In genomic region chr4:88851026-88851763, GRCm38 (mm10) we compare ENCODE assay signal across 27 mouse cellular contexts. TPM values are rescaled to one million over a fixed set of nuclear protein-coding genes. Genes with fewer than 3 reads are reported as not detected.
"Had no signal": no experiment of that assay in that cellular context is flagged by ENCODE, and none has a peak within 500 bp of the region (broad histone marks: within the 10 kb centered on the region; RNA-seq: fewer than 3 reads in every experiment).

No protein-coding gene starts in this region.

- DNase-seq: kidney, adult 18-20 months; kidney, adult 9 months; kidney, postnatal 14 days; kidney, postnatal 4 days; layer of hippocampus, adult 9-11 months; left cerebral cortex, postnatal 4 days; liver, postnatal 0 days; lung, embryonic 14.5 days; right cerebral cortex, adult 18-20 months; right cerebral cortex, postnatal 14 days; right cerebral cortex, postnatal 4 days; thymus, adult 2 months; thymus, postnatal 14 days; thymus, postnatal 4 days had no signal

- H3K27ac ChIP-seq: layer of hippocampus, adult 2 months; limb, embryonic 12.5 days; limb, embryonic 15.5 days; liver, embryonic 14.5 days; macrophage; neural tube, embryonic 13.5 days; stomach, postnatal 0 days had no signal

- H3K9ac ChIP-seq: limb, embryonic 12.5 days; limb, embryonic 15.5 days; liver, embryonic 14.5 days; liver, postnatal 0 days; lung, embryonic 14.5 days; neural tube, embryonic 13.5 days had no signal

- ATAC-seq: liver, postnatal 0 days; lung, postnatal 0 days; midbrain, embryonic 16.5 days had no signal

- H3K9me3 ChIP-seq: limb, embryonic 12.5 days; limb, embryonic 15.5 days; neural tube, embryonic 13.5 days had no signal

- H3K4me3 ChIP-seq: layer of hippocampus, adult 2 months; limb, embryonic 12.5 days; limb, embryonic 15.5 days; myocyte; neural tube, embryonic 13.5 days had no signal

- H3K27me3 ChIP-seq: limb, embryonic 12.5 days; limb, embryonic 15.5 days; neural tube, embryonic 13.5 days had no signal

- H3K4me2 ChIP-seq: limb, embryonic 12.5 days; limb, embryonic 15.5 days; liver, embryonic 11.5 days; lung, embryonic 14.5 days; neural tube, embryonic 13.5 days had no signal

- H3K4me1 ChIP-seq: limb, embryonic 12.5 days; limb, embryonic 15.5 days; neural tube, embryonic 13.5 days had no signal

- H3K36me3 ChIP-seq: limb, embryonic 12.5 days; limb, embryonic 15.5 days; neural tube, embryonic 13.5 days had no signal

RNA-seq across cellular contexts. Expression of gene Ifna1, which starts 1.3 kb away (rescaled TPM):
- polyA plus RNA-seq: kidney, embryonic 16.5 days; limb, embryonic 12.5 days; limb, embryonic 15.5 days; liver, embryonic 11.5 days; liver, embryonic 14.5 days; liver, postnatal 0 days; lung, embryonic 14.5 days; lung, postnatal 0 days; macrophage; midbrain, embryonic 16.5 days; myocyte; neural tube, embryonic 13.5 days; stomach, embryonic 14.5 days; stomach, postnatal 0 days; thymus, adult 2 months had no signal

RNA-seq across cellular contexts. Expression of gene Ifna4, which starts 9.5 kb away (rescaled TPM):
- polyA plus RNA-seq: kidney, embryonic 16.5 days; limb, embryonic 12.5 days; limb, embryonic 15.5 days; liver, embryonic 11.5 days; liver, embryonic 14.5 days; liver, postnatal 0 days; lung, embryonic 14.5 days; lung, postnatal 0 days; macrophage; midbrain, embryonic 16.5 days; myocyte; neural tube, embryonic 13.5 days; stomach, embryonic 14.5 days; stomach, postnatal 0 days; thymus, adult 2 months had no signal

RNA-seq across cellular contexts. Expression of gene Ifna5, which starts 15.9 kb away (rescaled TPM):
- polyA plus RNA-seq: kidney, embryonic 16.5 days; limb, embryonic 12.5 days; limb, embryonic 15.5 days; liver, embryonic 11.5 days; liver, embryonic 14.5 days; liver, postnatal 0 days; lung, embryonic 14.5 days; lung, postnatal 0 days; macrophage; midbrain, embryonic 16.5 days; myocyte; neural tube, embryonic 13.5 days; stomach, embryonic 14.5 days; stomach, postnatal 0 days; thymus, adult 2 months had no signal

RNA-seq across cellular contexts. Expression of gene Ifna6, which starts 24.0 kb away (rescaled TPM):
- polyA plus RNA-seq: kidney, embryonic 16.5 days; limb, embryonic 12.5 days; limb, embryonic 15.5 days; liver, embryonic 11.5 days; liver, embryonic 14.5 days; liver, postnatal 0 days; lung, embryonic 14.5 days; lung, postnatal 0 days; macrophage; midbrain, embryonic 16.5 days; myocyte; neural tube, embryonic 13.5 days; stomach, embryonic 14.5 days; stomach, postnatal 0 days; thymus, adult 2 months had no signal

RNA-seq across cellular contexts. Expression of gene Ifne, which starts 28.8 kb away (rescaled TPM):
- polyA plus RNA-seq: kidney, embryonic 16.5 days; limb, embryonic 12.5 days; limb, embryonic 15.5 days; liver, embryonic 11.5 days; liver, embryonic 14.5 days; liver, postnatal 0 days; lung, embryonic 14.5 days; lung, postnatal 0 days; macrophage; midbrain, embryonic 16.5 days; myocyte; neural tube, embryonic 13.5 days; stomach, embryonic 14.5 days; thymus, adult 2 months had no signal
